Mouse (Mus musculus) CH12.LX (cell line): ENCODE results near the gene Oaz1.

Experiments
- CHD1 ChIP-seq: IDR thresholded peaks from 2 replicates; pipeline ENCODE4 v1.6.1; 2012; ENCODE audit warnings: low read depth, low read length, improper control_type of control experiment, inconsistent platforms
- CHD2 ChIP-seq: IDR thresholded peaks from 2 replicates; pipeline ENCODE4 v1.6.1; 2011; ENCODE audit warnings: low read length, improper control_type of control experiment
- CTCF ChIP-seq, 2 experiments: IDR thresholded peaks in 1 of 2; conservative IDR thresholded peaks in 1 of 2; 2 replicates each; pipeline ENCODE4 v1.5.1; 2011 to 2012; ENCODE audit warnings: low read depth in 2 of 2, low read length in 2 of 2, improper control_type of control experiment in 1 of 2, inconsistent platforms in 1 of 2, mild to moderate bottlenecking in 1 of 2, moderate library complexity in 1 of 2
- E2F4 ChIP-seq: IDR thresholded peaks from 2 replicates; pipeline ENCODE4 v1.6.1; 2011; ENCODE audit warnings: low read depth, low read length, improper control_type of control experiment; ENCODE audit not compliant: insufficient replicate concordance
- EP300 ChIP-seq: IDR thresholded peaks from 2 replicates; pipeline ENCODE4 v1.6.1; 2011; ENCODE audit warnings: low read length, improper control_type of control experiment
- ETS1 ChIP-seq: conservative IDR thresholded peaks from 2 replicates; pipeline ENCODE4 v1.6.1; 2012; ENCODE audit warnings: low read depth, mild to moderate bottlenecking, inconsistent platforms, low read length, improper control_type of control experiment, moderate library complexity
- JUND ChIP-seq: conservative IDR thresholded peaks from 2 replicates; pipeline ENCODE4 v1.6.1; 2011; ENCODE audit warnings: low read depth, low read length, improper control_type of control experiment
- MAX ChIP-seq: IDR thresholded peaks from 2 replicates; pipeline ENCODE4 v1.6.1; 2011; ENCODE audit warnings: low read length, improper control_type of control experiment
- MEF2A ChIP-seq: IDR thresholded peaks from 2 replicates; pipeline ENCODE4 v1.6.1; 2014; ENCODE audit warnings: low read depth, mild to moderate bottlenecking, inconsistent platforms, low read length, improper control_type of control experiment, borderline replicate concordance
- MXI1 ChIP-seq: IDR thresholded peaks from 2 replicates; pipeline ENCODE4 v1.6.1; 2011; ENCODE audit warnings: mild to moderate bottlenecking, low read depth, low read length, improper control_type of control experiment
- MYC ChIP-seq: IDR thresholded peaks from 2 replicates; pipeline ENCODE4 v1.6.1; 2011; ENCODE audit warnings: low read depth, mild to moderate bottlenecking, improper control_type of control experiment, low read length
- POLR2A ChIP-seq: IDR thresholded peaks from 2 replicates; pipeline ENCODE4 v1.6.1; 2011; ENCODE audit warnings: low read depth, mild to moderate bottlenecking, improper control_type of control experiment, low read length
- USF1 ChIP-seq: IDR thresholded peaks from 2 replicates; pipeline ENCODE4 v1.6.1; 2014; ENCODE audit warnings: low read depth, mild to moderate bottlenecking, inconsistent platforms, low read length, improper control_type of control experiment
- ZC3H11A ChIP-seq: IDR thresholded peaks from 2 replicates; pipeline ENCODE4 v1.6.1; 2012; ENCODE audit warnings: low read depth, mild to moderate bottlenecking, inconsistent platforms, low read length, improper control_type of control experiment

DNA sequence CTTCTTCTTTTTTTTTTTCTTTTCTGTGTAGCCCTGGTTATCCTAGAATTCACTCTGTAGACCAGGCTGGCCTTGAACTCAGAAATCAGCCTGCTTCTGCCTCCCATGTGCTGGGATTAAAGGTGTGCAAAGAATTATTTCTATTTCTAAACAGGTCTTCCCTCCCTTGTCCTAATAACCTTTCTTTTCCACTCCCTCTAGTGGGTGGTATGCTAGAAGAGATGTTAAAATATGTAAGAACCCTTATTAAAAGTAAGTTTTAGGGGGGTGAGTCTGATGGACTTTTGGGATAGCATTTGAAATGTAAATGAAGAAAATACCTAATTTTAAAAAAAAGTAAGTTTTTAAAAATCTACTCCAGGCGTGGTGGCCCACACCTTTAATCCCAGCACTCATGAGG, 3.1 kb upstream of the Oaz1 start:
- TF ChIP-seq E2F4 (no peak), CTCF (conservative IDR thresholded peaks at IDR 0.05 in 1 of 2, IDR thresholded peaks at IDR 0.05 in 1 of 2; ENCODE audit: low read depth in 2 of 2, low read length in 2 of 2) (no peak), POLR2A (no peak), EP300 (no peak), ZC3H11A (no peak), CHD1 (no peak), CHD2 (no peak), MYC (no peak), USF1 (no peak), MXI1 (no peak), MAX (no peak), ETS1 (no peak), MEF2A (no peak), JUND (no peak)
